Mouse (Mus musculus) lung, postnatal 10 days (tissue): ENCODE measurements around the gene 0610030E20Rik.

Source experiments
- DNase-seq: peaks from one replicate; pipeline ENCODE4 v3.0.0; 2021

0610030E20Rik gene

DNA sequence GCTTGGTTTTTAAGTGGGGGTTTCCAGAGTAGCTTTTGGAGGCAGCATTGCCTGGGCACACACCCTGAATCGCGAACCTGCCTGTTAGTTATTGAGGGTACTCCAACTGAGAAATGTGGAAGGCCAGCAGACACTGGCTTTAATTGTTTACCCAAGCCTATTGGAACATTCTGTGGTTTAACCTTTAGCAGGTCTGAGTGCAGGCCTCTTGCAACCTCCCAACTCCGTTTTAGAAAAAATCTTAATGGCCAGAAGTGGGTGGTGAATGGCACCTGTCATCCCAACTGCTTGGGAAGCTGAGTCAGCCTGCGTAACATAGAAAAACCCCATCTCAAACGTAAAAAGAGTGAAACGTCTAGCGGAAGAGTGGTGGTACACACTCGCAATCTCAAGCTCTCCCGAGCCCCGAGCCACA lies 49.7 kb downstream of the 0610030E20Rik start:
- peak; percentile 43 for DNase-seq

DNA sequence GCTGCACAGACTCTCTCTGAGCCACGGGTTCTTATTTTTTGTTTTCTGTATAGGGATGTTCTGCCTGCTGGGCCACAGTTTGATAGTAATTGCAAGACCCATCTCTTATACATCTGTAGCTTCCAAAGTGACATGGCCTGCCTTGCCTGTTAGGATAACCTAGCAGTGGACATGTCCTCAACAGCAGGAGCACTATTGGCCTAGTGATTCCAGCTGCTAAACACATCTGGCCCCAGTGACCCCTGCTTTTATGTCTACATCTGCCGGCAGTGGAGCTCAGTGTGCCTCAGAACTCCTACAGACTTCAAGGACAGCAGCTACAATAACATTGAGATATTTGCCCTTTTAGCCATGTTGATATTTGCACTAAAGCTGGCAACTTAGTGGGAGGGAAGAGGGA lies 52.9 kb downstream of the 0610030E20Rik start:
- no peak for DNase-seq

DNA sequence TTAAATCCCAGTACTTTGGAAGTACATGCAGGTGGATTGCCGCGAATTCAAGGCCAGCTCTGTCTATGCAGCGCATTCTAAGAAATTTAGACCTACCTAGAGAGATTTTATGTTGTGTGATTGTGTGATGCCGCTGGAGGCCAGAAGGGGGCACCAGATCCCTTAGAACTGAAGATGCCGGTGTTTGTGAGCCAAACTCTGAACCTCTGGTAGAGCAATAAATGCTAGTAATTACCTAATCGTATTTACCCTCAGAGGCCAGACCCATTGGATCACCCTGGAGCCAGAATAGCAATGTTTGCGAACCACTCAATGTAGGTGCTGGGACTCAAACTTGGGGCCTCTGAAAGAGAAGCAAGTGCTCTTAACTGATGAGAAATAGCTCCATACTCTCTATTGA lies 54.8 kb downstream of the 0610030E20Rik start:
- DNase-seq, result peak; percentile 87
